ENCODE assay signal across 9 mouse cellular contexts in the genomic region with DNA sequence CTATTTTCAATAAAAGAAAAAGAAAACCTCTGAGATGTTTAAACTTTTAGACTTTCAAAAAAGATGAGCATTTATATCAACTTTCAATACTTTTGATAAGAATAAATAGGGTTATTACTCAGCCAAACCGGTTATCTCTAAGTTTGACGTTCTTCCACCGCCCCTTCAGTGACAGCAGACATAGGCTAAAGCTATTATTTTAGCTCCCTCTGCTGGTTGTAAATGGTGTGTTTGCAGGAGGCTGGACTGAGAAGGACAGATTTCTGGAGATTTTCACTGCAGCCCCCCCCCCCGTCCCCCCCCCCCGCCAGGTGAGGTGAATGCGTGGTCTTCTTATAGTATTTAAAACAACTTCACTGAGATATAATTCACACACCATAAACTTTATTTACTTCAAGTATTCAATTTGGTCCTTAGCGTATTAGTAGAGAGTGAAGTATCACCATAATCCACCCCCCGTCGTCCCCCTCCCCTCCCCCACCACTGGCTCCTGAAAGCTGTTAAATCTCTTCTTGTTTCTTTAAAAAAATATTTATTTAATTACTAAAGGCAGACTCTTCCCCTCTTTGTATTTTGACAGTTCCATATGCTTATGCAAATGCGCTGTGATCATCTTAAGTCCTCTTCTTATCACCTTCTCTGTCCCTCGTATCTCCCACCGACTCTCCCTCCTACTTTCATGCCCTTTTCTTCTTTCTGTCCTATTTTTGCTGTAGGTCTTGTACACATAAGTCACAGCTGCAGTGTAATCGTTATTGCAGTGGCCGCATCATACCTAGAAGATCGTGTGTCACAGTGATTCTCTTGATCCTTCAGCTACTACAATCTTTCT. TPM values are rescaled to one million over a fixed set of nuclear protein-coding genes. Genes with fewer than 3 reads are reported as not detected.
DNase-seq lines count a peak whose midpoint lies in the region; ATAC-seq lines count a peak whose summit lies in the region.
"Had no signal": no experiment of that assay in that cellular context is flagged by ENCODE, and none has a peak within 500 bp of the region (broad histone marks: within the 10 kb centered on the region; RNA-seq: fewer than 3 reads in every experiment).

No protein-coding gene starts in this region.

- H3K9me3 ChIP-seq in embryonic facial prominence, embryonic 12.5 days, result no peaks in the 10 kb centered on the region
- H3K9me3 ChIP-seq in hindbrain, embryonic 11.5 days (ENCODE audit: control insufficient read depth, low read length), result no peaks in the 10 kb centered on the region
- no peaks in the 10 kb centered on the region for H3K9me3 ChIP-seq in midbrain, embryonic 15.5 days

- H3K4me3 ChIP-seq in embryonic facial prominence, embryonic 12.5 days, result peak overlapping the region; percentile 15; the same call in 1 of the 2 replicates
- H3K4me3 ChIP-seq in hindbrain, embryonic 11.5 days (ENCODE audit: low read depth, low read length), result peak overlapping the region; percentile 18
- H3K4me3 ChIP-seq in midbrain, embryonic 15.5 days, result peak overlapping the region; percentile 33

- ATAC-seq in activated CD4-positive, CD25-positive, alpha-beta regulatory T cell, adult 4 months, result peak; percentile 59
- no peak for ATAC-seq in embryonic facial prominence, embryonic 12.5 days (ENCODE audit: insufficient number of reproducible peaks, insufficient read depth, low FRiP score, low TSS enrichment)
- ATAC-seq in hindbrain, embryonic 11.5 days (ENCODE audit: low FRiP score), result peak; percentile 90
- ATAC-seq in midbrain, embryonic 15.5 days (replicated peaks), result peak; percentile 95

- DNase-seq in right cerebral cortex, adult 18-20 months, result peak; percentile 41
- DNase-seq in right cerebral cortex, postnatal 25 days, result no peak
- peak; percentile 75 for DNase-seq in hindbrain, embryonic 11.5 days (ENCODE audit: low spot score)
- DNase-seq in left cerebral cortex, postnatal 14 days (ENCODE audit: low spot score in 2 of 2), result peak; percentile 37 to 59
- no peak for DNase-seq in ovary, adult 18-20 months (ENCODE audit: low spot score)

- no peak overlapping the region for H3K27ac ChIP-seq in embryonic facial prominence, embryonic 12.5 days
- no peak overlapping the region for H3K27ac ChIP-seq in hindbrain, embryonic 11.5 days (ENCODE audit: low read depth, low read length)
- no peak overlapping the region for H3K27ac ChIP-seq in midbrain, embryonic 15.5 days

- no peaks in the 10 kb centered on the region for H3K27me3 ChIP-seq in embryonic facial prominence, embryonic 12.5 days
- H3K27me3 ChIP-seq in hindbrain, embryonic 11.5 days (ENCODE audit: control insufficient read depth, insufficient read depth, low read length), result no peaks in the 10 kb centered on the region
- H3K27me3 ChIP-seq in midbrain, embryonic 15.5 days (replicated peaks), result no peaks in the 10 kb centered on the region

- peaks cover 5% of the 10 kb centered on the region; the same call in 1 of the 2 replicates for H3K4me1 ChIP-seq in embryonic facial prominence, embryonic 12.5 days
- H3K4me1 ChIP-seq in hindbrain, embryonic 11.5 days (replicated peaks; ENCODE audit: control insufficient read depth, insufficient read depth, low read length), result no peaks in the 10 kb centered on the region
- peaks cover 7% of the 10 kb centered on the region for H3K4me1 ChIP-seq in midbrain, embryonic 15.5 days

- H3K4me2 ChIP-seq in embryonic facial prominence, embryonic 12.5 days (replicated peaks), result peak overlapping the region; percentile 59
- peak overlapping the region; percentile 39 for H3K4me2 ChIP-seq in hindbrain, embryonic 11.5 days (replicated peaks; ENCODE audit: low read depth, low read length)
- H3K4me2 ChIP-seq in midbrain, embryonic 15.5 days, result peak overlapping the region; percentile 56

- intact Hi-C loops in left cerebral cortex, postnatal 14 days (cut with DNase I), result loop anchor here (5.0 to 10.0 kb wide), 3 partner anchors 183 to 295 kb away; no protein-coding TSS in a partner anchor

- H3K9ac ChIP-seq in embryonic facial prominence, embryonic 12.5 days, result 0 out of 2 replicates have a peak overlapping the region, but pooled peaks have one; percentile 24
- no peak overlapping the region for H3K9ac ChIP-seq in hindbrain, embryonic 11.5 days (ENCODE audit: low read depth, low read length)
- peak overlapping the region; percentile 31; the same call in 1 of the 2 replicates for H3K9ac ChIP-seq in midbrain, embryonic 15.5 days

- 10% methylated on average over 12 of the region's 15 CpGs for WGBS in embryonic facial prominence, embryonic 12.5 days
- 13% methylated on average over 13 of the region's 15 CpGs for WGBS in hindbrain, embryonic 11.5 days
- 5% methylated on average over 14 of the region's 15 CpGs for WGBS in midbrain, embryonic 15.5 days

- no peaks in the 10 kb centered on the region for H3K36me3 ChIP-seq in embryonic facial prominence, embryonic 12.5 days
- no peaks in the 10 kb centered on the region for H3K36me3 ChIP-seq in hindbrain, embryonic 11.5 days (ENCODE audit: control insufficient read depth, insufficient read depth, low read length)
- no peaks in the 10 kb centered on the region for H3K36me3 ChIP-seq in midbrain, embryonic 15.5 days (replicated peaks)

RNA-seq across cellular contexts. Expression of a gene that starts 30.1 kb away (rescaled TPM):
- polyA plus RNA-seq in activated CD4-positive, CD25-positive, alpha-beta regulatory T cell, adult 4 months (2017; shearing (Covaris generic)), result under 1 TPM in 1 of 2 experiments, not detected in 1; 0.09 TPM
- 22.1 and 32.7 TPM in 2 replicates for polyA plus RNA-seq in embryonic facial prominence, embryonic 12.5 days (2016; fragmentation: Nextera tagmentation; extraction: Ambion mirVana)
- 6.4 and 6.7 TPM in 2 replicates for polyA plus RNA-seq in hindbrain, embryonic 11.5 days (2014; fragmentation: Nextera tagmentation; extraction: Ambion mirVana)
- total RNA-seq in left cerebral cortex, postnatal 14 days (2021), result 1 to 10 TPM; 2.8 to 3.6 TPM
- polyA plus RNA-seq in midbrain, embryonic 15.5 days (2015; fragmentation: Nextera tagmentation; extraction: Ambion mirVana), result 1.6 and 2.0 TPM in 2 replicates

RNA-seq across cellular contexts. Expression of a gene that starts 47.9 kb away (rescaled TPM):
- polyA plus RNA-seq in activated CD4-positive, CD25-positive, alpha-beta regulatory T cell, adult 4 months (2017; shearing (Covaris generic)), result not detected
- 0.31 and 0.32 TPM in 2 replicates for polyA plus RNA-seq in embryonic facial prominence, embryonic 12.5 days (2016; fragmentation: Nextera tagmentation; extraction: Ambion mirVana)
- 0.35 and 0.40 TPM in 2 replicates for polyA plus RNA-seq in hindbrain, embryonic 11.5 days (2014; fragmentation: Nextera tagmentation; extraction: Ambion mirVana)
- total RNA-seq in left cerebral cortex, postnatal 14 days (2021), result under 1 TPM; 0.57 to 0.72 TPM
- 0.64 and 0.67 TPM in 2 replicates for polyA plus RNA-seq in midbrain, embryonic 15.5 days (2015; fragmentation: Nextera tagmentation; extraction: Ambion mirVana)
- polyA plus RNA-seq: small intestine, adult 2 months had no signal

Comparison
In these comparisons a context has a peak if more than half of its experiments do, and no peak if none do; other contexts are left out.
1. DNase-seq: peak in right cerebral cortex, adult 18-20 months (single experiment), hindbrain, embryonic 11.5 days (single experiment) and left cerebral cortex, postnatal 14 days (2 of 2); none in right cerebral cortex, postnatal 25 days (single experiment) and ovary, adult 18-20 months (single experiment).
2. Peak in every context shown above with its lines, with median percentiles within 50 percentile points of each other: H3K4me2 ChIP-seq and H3K4me3 ChIP-seq.